Mouse (Mus musculus): ENCODE measurements around the gene Vmn1r115.
"Not testable (repeated sequence)": the region's sequence is repeated elsewhere in the genome, so short reads cannot be mapped to it uniquely, and the experiment has no call there.

Gene Vmn1r115

DNA sequence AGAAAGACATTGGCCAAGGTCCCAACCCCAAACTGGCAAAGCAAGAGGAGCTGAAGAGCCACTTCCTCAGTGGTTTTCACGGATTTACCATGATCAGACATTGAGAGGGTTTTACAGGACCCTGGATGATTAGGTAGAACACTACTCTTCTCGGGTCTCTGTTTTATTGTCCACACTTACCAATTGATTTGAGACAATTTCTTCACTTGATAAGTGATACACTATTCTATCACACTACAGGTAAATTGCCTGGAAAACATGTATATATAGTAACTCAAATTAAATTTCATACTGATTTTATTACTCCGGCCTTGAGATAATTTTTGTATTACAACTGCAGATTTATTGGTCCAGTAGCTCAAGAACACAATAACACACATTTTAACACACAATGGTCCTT lies at the start of gene Vmn1r115:
TSS of gene Vmn1r115 (minus strand) at position 101 of the 400 bp plus-strand sequence.
- not testable (repeated sequence) for DNase-seq (ENCODE audit: low read depth, low spot score)

DNA sequence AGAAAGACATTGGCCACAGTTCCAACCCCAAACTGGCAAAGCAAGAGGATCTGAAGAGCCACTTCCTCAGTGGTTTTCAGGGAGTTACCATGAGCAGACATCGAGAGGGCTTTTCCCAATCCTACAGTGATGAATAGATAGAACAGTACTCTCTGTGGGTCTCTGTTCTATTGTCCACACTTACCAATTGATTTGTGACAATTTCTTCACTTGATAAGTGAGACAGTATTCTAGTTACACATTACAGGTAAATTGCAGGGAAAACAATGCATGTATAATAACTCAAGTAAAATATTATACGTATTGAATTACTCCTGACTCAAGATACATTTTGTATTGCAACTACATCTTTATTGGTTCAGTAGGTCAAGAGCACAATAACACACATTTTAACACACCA lies 39.2 kb upstream of the Vmn1r115 start, which contains the start of gene Vmn1r117:
TSS of gene Vmn1r117 (minus strand) at position 101 of the 400 bp plus-strand sequence.
- DNase-seq (ENCODE audit: low read depth, low spot score) = not testable (repeated sequence)

DNA sequence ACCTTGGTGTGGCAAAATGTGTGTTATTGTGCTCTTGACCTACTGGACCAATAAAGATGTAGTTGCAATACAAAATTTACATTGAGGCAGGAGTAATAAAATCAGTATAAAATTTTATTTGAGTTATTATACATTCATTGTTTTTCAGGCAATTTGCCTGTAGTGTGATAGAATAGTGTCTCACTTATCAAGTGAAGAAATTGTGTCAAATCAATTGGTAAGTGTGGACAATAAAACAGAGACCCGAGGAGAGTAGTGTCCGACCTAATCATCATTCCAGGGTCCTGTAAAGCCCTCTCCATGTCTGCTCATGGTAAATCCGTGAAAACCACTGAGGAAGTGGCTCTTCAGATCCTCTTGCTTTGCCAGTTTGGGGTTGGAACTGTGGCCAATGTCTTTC lies 27.2 kb upstream of the Vmn1r115 start, which contains the start of gene Vmn1r116:
TSS of gene Vmn1r116 (plus strand) at position 301 of the 400 bp plus-strand sequence.
- DNase-seq (ENCODE audit: low read depth, low spot score) = not testable (repeated sequence)

DNA sequence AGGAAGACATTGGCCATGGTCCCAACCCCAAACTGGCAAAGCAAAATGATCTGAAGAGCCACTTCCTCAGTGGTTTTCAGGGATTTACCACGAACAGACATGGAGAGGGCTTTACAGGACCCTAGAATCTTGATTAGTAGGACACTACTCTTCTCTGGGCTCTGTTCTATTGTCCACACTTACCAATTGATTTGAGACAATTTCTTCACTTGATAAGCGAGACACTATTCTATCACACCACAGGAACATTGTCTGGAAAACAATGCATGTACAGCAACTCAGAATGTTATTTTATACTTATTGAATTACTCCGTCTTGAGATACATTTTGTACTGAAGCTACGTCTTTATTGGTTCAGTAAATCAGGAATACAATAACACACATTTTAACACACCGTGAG lies 32.7 kb downstream of the Vmn1r115 start, which contains the start of gene Vmn1r114:
TSS of gene Vmn1r114 (minus strand) at position 101 of the 400 bp plus-strand sequence.
- DNase-seq (ENCODE audit: low read depth, low spot score) = not testable (repeated sequence)
